Mouse (Mus musculus) small intestine, adult 2 months (tissue): ENCODE results near the gene Ap3m1.

Experiments used
- CTCF ChIP-seq: fragments of 200-500 bp; IDR thresholded peaks from 2 replicates; pipeline ENCODE4 v1.5.1; 2012; ENCODE audit warnings: low read depth, mild to moderate bottlenecking, control low read depth, inconsistent platforms, low read length, moderate library complexity, mixed read lengths; ENCODE audit not compliant: insufficient replicate concordance, insufficient read length; ENCODE audit errors: extremely low read depth
- POLR2A ChIP-seq: fragments of 200-500 bp; IDR thresholded peaks from 2 replicates; pipeline ENCODE4 v1.6.1; 2012; ENCODE audit warnings: low read depth, mild to moderate bottlenecking, control low read depth, inconsistent platforms, low read length, moderate library complexity

DNA sequence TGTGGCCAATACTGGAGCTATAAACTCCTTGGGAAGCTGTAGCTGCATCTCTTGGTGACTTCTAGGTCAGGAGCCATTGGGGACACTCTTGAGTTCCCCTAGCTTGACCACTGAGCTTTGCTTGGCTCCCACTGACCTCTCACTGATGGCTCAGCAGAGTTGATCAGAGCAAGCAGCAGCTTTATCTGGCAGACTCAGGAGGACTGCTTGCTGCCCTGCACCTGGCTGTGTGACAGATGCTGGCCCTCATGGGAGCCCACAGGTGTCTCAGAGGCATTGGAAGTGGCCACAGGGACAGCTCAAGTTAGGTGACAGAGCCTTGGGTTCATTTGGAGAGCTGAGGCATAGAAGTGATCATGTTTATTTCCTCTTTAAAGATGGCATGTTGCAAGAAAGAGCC is 24.8 kb downstream of the Ap3m1 start:
- no peak for TF ChIP-seq CTCF
- TF ChIP-seq POLR2A, result no peak
